Mouse (Mus musculus) cerebellum, postnatal 36 days (tissue): ENCODE measurements around the gene Sox5.
A peak's percentile ranks its signal among the peaks of the same experiment; 100 is the strongest.

ENCODE experiments used
- DNase-seq, 2 experiments: peaks; one replicate each; pipeline ENCODE4 v3.0.0; 2021 to 2022; ENCODE audit warnings: mixed read lengths in 2 of 2

Gene Sox5

DNA sequence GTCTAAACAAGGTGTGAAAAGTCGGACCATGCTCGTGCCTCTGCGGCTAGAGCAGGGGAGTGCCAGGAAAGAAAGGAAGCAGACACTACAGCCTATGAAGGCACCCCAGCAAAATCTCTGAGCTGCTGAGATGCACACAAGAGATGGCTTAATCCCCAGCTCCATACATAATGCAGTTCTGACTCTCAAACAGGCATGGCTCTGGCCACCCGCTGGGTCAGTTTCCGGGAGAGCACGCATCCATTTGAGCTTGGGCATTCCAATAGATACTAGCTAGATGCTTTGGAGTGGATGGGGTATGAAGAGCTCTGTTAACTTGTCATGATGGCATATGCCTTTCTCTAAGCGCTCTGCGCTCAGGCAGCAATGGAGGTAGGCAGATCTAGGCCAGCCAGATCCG lies 132.9 kb downstream of the Sox5 start:
- no peak for DNase-seq

DNA sequence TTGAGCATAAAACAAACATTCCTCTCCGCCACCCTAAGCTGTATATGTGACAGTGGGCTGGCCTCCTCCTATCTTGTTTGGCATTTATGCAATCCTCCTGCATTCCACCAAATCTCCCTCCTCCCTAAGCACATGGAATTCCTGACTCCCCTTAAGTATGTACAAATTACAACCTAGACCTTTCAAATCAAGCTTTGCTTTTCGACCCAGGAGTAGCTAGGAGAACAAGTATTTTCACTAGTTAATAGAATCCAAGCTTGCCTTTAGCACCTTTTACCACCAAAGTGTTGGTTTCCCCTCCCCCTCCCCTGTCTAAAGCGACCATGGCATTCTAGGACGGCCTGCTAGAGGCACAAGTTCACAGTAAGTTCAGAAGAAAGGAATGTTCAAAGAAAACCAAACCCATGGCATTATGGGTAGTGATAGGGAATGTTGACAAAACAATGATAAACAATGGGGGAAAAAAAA lies 133.6 kb downstream of the Sox5 start:
- no peak for DNase-seq

DNA sequence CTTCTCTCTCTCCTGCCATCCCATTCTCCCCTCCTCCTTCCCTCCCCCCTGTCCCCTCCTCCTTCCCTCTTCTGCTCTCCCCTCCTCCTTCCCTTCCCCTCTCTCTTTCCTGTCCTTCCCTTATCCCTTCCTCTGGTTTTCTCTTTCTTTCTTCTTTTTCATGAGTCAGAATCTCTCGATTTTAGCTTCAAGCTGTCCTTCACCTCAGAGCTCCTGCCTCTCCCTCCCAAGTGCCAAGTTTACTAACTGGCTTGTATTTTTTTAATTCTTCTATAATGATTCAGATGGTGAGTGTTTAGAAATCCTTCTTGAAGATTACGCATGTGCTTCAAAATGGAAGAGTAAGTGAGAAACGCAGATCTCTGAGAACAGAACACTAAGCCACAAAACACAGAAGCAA lies 135.4 kb downstream of the Sox5 start:
- DNase-seq = no peak

DNA sequence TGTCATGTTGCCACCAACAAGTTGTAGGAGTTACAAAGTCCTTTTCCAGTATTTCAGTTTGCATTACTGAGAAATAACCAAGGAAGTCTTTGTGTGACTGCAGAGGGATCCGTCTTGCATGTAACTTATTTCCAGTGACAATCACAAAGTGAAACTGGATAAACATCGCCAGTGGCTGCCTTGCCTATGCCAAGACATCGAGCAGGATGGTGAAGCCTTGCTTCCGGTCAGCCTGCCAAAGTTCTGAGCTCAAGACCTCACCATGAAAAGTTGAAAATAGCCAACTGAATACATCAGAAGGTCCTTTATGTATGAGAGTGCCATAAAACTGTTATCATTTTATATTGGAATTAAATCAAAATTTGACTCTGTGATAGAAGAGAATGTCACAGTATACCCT lies 136.0 kb downstream of the Sox5 start:
- DNase-seq = no peak

DNA sequence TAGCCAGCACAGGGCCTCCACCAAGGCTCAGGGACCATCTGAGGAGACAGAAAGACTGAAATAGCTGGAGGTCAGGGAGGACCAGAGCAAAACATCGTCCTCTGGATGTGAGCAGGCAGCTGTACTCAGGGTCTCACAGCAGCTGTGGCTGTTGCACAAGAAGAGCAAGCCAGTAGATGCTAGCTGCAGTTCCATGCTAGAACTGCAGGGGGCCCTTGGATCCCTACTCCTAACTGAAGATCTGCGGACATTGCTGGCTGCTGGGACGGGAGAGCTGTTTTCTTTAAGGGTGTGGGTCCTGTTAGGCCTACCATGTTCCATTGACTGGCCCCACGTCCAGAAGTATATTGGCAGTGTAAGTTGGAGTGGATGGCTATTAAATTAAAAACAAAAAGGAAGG lies 137.1 kb downstream of the Sox5 start:
- no peak for DNase-seq

DNA sequence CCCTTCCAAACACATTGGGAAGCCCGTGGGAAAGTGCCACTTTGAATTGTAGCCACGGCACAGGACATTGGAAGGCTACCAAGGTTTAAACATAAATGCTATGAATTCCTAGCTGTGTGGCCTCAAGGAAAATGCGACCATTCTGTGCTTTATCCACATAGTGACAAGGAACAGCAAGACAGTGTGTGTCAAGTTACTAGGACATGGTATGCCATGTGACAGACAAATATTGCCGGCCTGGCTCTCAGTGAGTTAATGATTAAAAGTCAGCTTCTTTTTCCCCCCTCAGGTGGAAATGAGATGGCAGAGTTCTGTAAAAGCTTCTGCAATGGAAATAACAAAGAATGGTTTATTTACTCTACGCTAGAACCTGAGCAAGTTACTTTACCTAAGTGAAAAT lies 138.2 kb downstream of the Sox5 start:
- no peak for DNase-seq

DNA sequence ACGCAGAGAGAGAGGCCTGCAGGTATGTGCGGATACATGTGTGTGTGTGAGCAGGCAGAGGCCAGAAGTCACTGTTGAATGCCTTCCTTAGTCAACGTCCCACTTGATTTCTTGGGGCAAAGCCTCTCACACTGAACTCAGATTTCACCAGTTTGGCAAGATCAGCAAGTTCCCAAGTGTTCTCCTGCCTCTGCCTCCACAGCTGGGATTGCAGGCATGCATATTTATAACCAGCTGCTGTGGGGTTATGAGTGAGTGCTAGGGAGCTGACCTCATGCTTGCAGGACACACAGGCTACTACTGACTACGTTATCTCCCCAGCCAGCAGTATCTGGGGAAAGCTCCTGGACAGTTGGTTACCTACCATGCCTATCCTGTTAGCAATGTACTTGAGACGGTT lies 139.9 kb downstream of the Sox5 start:
- no peak for DNase-seq

DNA sequence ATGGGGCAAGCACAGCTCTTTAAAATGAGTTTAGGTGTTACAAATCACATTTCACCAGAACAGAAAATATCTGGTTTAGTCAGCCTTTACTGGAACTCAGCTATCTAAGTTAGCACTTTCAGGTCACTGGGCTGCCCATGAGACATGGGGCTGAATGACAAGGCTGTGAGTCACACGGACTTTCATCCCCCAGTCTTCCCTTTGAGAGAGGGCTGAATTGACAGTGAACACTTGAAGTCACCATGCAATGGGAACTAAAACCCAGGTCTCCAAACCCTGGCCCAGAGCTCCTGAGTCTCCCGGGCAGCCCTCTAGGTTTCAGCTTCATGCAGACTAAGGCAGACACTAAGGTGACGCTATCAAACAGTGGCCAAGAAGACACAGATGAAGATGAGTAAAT lies 141.2 kb downstream of the Sox5 start:
- DNase-seq = no peak

DNA sequence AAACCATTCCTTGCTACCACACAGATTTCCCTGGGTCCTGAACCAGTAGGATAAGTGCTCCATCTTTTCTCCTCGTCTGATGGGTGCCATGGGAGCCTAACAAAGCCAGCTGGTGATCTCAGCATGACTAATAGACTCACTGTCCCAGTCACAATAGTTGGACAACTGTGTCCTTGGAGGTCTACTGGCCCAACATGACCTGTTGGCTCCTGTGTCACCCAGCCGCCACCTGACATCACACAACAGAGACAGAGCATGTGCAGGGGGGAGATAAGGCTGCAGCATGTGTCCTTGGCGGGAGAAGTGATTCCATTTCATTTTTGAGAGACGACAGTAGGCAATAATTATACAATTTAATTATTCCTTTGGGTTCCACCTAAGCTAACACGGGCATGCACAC lies 143.2 kb downstream of the Sox5 start:
- no peak for DNase-seq

DNA sequence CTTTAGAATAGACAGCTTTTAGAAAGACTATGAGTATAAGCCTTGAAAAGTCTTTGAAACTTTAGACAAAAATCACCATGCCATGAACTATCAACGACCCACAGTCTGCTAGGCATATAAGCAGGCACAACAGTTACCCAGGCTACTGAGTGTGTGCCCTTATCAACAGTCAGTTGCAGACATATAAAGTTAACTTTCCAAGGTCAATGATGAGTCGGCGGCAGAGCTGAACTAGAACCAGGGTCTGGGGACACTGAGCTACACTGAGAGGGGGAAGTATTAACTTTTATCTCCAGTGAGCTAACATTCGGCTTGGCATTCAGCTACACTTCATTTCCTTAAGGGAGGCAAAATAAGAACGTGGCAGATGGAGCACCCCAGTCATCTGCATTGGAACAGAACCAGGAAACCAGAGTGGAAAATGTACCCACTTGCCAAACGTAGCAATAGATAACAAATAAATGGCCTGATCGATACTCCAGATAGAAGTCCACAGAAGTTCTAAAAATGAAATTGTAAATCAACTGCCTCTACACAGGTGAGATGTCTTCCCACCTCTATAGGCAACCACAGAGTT lies 154.2 kb downstream of the Sox5 start:
- DNase-seq = peak in 1 of 2 experiments; percentile 8

DNA sequence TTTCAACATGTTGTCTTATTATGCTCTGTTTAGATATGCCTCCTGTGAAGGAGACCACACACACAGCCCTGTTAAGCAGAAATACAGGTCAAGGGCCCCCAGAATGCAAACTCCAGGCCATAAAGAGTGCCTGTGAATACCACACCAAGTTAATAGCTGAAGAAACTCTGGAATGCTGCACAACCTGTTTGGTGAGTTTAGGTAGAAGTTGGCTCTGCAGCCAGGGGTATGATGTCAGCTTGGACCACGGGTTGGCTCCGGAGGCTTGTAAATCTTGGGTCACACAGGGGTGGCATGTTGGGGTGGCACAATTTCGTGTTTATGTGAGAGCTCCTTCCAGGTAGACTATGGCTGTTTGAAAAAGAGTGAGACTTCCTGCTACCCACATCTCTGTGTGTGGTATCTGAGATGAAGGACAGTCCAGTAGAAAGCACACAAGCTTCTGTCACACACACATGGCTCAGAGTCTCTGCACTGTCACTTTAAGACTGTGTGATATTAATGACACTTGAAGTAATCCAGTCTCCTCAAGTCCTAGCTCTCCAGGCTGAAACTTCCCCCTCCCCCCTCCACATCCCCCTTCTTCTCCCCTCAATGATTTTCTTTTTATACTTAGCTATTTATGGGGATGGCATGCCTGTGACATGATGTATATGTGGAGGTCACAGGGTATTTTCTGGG lies 160.5 kb downstream of the Sox5 start:
- no peak for DNase-seq

DNA sequence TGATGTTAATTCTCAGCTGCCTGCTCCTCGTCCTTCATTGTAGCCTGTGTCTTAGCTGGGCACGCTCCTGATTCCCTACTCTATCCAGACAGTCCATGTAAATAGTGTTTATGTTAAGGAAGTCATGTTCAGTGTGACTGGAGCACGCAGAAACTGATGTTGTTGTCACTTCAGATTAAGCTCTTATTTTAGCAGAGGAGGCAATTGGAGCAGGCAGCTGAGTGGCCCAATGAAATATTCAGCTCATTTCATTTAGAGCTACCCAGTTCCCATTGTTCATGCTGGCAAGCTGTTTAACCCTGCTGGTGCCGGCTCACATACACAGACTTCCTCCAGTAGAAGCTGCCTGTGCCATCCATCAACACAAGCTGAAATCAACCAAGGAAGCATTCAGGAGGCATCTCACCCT lies 170.4 kb downstream of the Sox5 start:
- DNase-seq = no peak

DNA sequence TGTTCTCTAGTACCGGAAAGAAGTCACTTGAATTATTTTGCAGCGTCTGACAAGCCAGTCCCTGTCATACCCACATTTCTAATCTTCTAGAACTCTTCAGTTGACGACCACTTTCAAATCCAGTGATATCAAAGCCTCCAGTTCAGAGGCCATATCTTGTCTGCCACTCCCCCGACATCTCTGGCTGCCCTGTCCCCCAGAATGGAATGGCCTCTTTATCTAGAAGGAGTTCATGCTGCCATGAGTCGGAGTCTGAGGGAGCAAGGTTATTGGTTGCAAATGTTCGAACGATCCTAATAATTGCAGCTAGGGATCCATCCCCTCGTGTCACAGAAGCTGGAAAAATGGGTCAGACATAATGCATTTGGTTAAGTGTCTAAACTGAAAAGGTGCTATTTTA lies 170.9 kb downstream of the Sox5 start:
- no peak for DNase-seq

DNA sequence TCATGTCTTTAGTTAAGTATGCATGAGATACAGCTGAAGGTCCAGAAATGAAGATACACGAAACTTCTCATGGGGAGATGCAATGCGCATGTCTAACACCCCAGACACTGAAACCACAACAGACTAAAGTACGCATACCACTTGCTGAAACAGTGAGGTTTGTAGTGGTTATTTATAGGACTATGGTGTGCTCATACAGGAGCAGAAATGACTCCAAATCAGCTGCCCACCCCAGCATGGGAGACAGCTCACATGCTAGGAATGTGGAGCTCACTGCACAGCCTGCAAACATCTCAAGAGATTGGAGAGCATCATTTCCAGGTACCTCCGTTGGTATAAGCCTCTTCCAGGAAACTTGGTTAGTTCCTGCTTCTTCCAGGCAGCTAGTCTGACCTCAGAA lies 178.9 kb downstream of the Sox5 start:
- DNase-seq = no peak

DNA sequence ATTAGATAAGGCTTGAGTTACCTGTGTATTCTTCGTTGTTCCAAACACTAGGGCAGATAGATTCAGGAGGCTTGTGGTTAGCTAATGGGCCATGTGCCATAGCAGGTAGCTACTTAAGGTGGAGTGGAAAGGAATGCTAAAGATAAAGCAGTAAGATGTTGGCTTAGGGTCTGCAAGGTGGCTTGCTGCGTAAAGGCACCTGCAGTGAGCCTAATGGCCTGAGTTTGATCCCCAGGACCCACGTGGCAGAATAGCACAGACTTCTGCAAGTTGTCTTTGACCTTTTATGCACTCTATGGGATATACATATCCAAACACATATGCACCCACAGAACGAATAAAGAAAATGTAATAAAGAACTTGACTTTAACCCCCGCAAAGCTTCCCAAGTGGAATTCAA lies 181.4 kb downstream of the Sox5 start:
- DNase-seq = no peak

DNA sequence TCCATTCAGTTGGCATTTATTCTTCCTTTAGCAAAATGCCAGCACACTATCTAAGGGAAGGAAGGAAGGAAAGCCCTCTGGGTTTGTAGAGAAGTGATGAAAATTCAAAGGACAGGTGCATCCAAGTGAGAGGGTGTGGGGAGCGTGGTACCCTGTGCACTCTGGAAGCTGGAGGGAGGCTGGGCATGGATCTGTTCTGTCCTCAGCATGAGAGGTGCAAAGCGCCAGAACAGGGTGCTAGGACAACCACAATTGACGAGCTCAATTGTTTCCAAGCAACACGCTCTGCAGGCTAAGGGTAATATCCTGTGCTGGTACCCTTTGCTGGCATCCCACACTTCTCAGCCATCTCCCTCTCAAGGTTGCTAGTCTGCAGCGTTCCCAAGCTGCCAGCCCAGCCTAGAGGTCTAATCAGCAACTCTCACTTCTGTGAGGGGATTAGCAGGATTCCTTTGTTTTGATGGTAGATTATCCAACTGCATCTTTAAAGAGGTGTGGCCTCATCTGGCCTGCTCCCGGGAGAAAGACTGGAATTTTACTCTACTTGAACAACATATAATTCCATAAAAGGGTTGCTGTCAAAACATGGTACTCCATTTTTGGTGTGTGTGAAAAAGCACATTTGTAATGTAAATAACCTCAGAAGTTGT lies 183.3 kb downstream of the Sox5 start:
- DNase-seq = no peak

DNA sequence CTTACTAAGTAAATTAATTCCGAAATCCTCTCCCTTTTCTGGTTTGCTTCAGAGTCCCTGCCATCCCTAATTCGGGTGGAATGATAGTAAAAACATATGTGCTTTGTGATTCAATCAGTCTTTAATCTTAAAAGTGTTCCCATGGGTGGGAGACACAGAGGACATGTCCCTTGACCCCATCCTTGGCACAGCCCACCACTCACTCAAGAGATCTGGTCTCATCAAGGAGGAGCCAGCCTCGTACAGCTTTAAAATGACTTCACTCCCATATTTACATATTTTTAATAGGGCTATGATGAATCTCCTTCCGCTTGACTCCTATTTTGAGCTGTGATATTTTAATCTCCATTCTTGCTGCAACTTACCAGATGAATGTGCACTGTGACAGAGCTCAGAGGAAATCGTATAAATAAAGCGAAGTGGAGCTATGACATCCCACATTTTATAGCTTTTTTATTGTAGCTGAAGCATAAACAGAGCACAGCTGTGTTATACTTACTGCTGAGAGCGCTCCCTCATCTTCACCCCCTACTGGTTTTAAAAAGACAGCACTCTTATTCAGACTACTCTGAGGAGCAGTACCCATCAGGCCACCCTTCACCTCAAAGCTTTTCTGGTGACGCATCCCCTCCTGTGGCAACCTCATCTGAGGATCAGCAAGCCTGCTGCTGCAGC lies 185.1 kb downstream of the Sox5 start:
- DNase-seq = no peak

DNA sequence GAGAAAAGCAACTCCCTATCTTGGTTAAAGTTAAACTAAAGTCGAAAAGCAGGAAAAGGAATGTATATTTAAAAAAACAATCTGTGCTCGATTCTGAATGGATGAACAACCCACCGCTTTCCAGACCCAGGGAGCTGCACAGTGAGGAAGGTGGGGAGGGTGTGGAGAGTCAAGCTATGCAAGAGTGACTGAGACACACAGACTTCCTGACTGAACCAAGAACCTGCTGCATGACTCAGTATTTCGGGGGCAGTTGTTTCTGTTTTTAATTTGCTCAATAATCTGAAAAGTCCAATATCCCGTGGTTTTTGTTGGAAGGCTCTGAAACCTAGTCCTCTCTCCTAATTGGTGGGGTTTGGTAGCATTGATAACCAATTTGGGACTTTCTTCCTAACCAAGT lies 196.9 kb downstream of the Sox5 start:
- no peak for DNase-seq

DNA sequence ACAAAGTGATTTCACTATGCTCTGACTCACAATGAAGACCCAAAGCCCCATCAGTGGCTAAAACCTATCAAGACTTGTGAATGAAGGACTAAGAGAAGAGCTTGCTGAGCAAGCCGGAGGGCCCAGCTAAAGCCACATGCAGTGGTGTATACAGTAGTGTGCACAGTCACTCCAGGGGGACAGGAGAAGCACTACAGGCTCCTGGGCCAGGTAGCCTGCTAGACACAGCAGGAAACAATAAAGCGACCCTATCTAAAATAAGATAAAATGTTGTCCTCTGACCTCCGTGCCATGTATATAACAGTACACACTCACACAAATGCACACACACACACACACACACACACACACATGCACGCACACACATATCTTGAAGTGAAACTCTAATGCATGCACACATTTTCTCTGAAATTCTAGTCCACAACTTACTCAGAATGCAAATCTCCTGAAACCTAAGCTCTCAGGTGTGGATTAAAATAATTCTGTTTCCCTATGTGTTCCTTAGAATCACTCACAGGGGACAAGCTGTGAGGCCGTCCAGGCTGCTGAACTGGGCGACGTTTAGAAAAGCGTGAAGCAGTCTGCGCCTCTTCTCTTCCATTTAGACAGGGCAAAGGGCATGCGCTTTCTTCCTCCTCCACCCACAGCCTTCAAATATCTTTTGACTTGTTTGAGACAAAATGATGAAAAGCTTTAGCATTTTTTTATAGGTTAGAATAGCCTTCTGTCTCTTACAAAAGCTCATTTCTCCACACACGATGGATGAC lies 197.5 kb downstream of the Sox5 start:
- no peak for DNase-seq

DNA sequence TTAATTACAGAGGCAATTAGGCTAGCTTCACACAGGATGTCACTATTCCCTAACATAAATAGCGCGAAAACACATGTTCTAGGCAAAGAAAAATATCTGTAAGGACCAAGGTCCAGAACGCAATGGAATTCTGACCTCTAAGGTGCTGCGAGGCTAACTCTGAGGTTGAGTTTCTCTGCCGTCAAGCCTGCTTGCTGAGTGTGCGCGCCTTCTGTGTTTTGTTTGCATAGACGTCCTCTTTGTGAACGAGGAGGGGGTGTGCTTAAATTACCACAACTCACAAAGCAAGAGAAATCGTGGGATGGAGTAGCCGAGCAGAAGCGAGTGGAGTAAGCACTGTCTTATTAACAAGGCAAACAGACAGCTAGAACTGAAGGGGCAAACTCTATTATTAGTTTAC lies 202.5 kb downstream of the Sox5 start:
- no peak for DNase-seq

DNA sequence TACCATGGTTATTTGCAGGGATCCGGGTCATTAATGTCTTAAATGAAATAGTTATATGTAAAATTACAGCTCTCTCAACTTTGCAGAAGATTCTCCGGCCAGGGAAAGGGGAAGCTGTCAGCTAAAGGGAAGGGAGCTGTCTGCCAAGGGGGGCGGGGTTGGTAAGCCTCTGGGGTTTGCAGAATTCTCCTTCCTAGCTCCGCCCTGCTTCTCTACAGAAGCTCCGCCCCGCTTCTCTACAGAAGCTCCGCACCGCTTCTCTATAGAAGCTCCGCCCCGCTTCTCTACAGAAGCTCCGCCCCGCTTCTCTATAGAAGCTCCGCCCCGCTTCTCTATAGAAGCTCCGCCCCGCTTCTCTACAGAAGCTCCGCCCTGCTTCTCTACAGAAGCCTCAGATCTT lies 210.9 kb downstream of the Sox5 start:
- DNase-seq = no peak

DNA sequence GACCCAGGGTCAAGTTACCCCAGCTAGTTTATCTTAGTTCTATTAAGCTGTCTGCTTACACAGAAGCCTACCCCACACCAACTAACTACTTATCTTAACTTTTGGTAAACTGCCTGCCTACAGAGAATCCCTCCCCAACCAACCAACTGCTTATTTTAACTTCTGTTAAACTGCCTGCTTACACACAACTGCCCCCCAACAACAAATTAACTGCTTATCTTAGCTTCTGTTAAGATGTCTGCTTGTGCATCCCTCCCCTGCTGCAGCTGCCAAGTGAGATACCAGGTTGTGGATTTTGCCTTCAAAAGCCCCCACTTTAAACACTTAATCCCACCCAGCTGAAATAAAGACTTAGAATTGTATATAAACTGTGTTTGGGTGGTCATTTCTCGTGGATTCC lies 215.9 kb downstream of the Sox5 start:
- no peak for DNase-seq

DNA sequence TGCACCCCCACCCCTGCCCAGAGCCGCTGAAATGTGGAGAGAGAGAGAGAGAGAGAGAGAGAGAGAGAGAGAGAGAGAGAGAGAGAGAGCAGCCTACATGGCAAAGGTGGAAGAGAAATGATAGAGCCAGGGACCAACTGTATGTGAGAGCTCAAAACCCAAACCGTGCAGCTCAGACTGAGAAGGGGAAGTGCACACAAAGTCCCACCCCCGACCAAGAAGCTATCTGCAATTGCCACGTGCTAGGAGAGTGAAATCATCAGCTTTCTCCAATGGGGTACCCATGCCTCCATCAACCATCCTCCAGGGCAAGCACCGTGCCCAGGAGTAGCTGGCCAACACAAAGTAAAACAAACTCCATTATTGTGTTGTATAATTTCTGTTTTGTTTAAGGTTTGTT lies 220.1 kb downstream of the Sox5 start:
- no peak for DNase-seq
